Mouse (Mus musculus) ES-E14 (cell line): ENCODE results near the gene Icam1. TPM values are rescaled to one million over a fixed set of nuclear protein-coding genes. Genes with fewer than 3 reads are reported as not detected.
"Not testable (repeated sequence)": the region's sequence is repeated elsewhere in the genome, so short reads cannot be mapped to it uniquely, and the experiment has no call there.

Experiments
- DNase-seq: peaks from one replicate; pipeline ENCODE4 v3.0.0-alpha.2; 2013; ENCODE audit warnings: low read depth, low spot score
- H3K27ac ChIP-seq: 2 replicates; pipeline ENCODE4 v1.5.1; 2012; ENCODE audit warnings: low read depth, mild to moderate bottlenecking, low read length, moderate library complexity, mixed read lengths; ENCODE audit not compliant: poor library complexity, insufficient read depth, severe bottlenecking
- H3K36me3 ChIP-seq: 2 replicates; pipeline ENCODE4 v1.6.1; 2012; ENCODE audit warnings: mild to moderate bottlenecking, low read length, moderate library complexity, mixed read lengths; ENCODE audit not compliant: control insufficient read depth, poor library complexity, insufficient read depth, severe bottlenecking
- H3K4me1 ChIP-seq, 2 experiments: fragments of 150-350 bp in 1 of 2; sonication (generic) in 1 of 2; 2 replicates each; pipeline ENCODE4 v1.6.1; 2012; ENCODE audit warnings: low read length in 2 of 2, mild to moderate bottlenecking in 1 of 2, mixed read lengths in 1 of 2; ENCODE audit not compliant: control insufficient read depth in 2 of 2, insufficient read depth in 2 of 2, poor library complexity in 1 of 2
- H3K4me3 ChIP-seq, 2 experiments: fragments of 150-350 bp in 1 of 2; sonication (generic) in 1 of 2; 2 replicates each; pipeline ENCODE4 v1.5.1; 2012; ENCODE audit warnings: low read length in 2 of 2, low read depth in 1 of 2, mild to moderate bottlenecking in 1 of 2, mixed read lengths in 1 of 2; ENCODE audit not compliant: insufficient read depth in 1 of 2, poor library complexity in 1 of 2, severe bottlenecking in 1 of 2
- H3K9ac ChIP-seq: 2 replicates; pipeline ENCODE4 v1.6.1; 2012; ENCODE audit warnings: low read depth, mild to moderate bottlenecking, low read length, mixed read lengths; ENCODE audit not compliant: poor library complexity, insufficient read depth, severe bottlenecking
- H3K9me3 ChIP-seq: fragments of 150-350 bp; sonication (generic); 2 replicates; pipeline ENCODE4 v1.6.1; 2012; ENCODE audit warnings: low read depth, mild to moderate bottlenecking, low read length; ENCODE audit not compliant: control insufficient read depth, insufficient read depth
- CHD2 ChIP-seq: IDR thresholded peaks from 2 replicates; pipeline ENCODE4 v1.6.1; 2014; ENCODE audit warnings: mild to moderate bottlenecking, low read depth, low read length, inconsistent platforms
- HCFC1 ChIP-seq: IDR thresholded peaks from 2 replicates; pipeline ENCODE4 v1.6.1; 2012; ENCODE audit warnings: low read length, inconsistent platforms, borderline replicate concordance; ENCODE audit not compliant: insufficient read depth
- MAFK ChIP-seq: IDR thresholded peaks from 2 replicates; pipeline ENCODE4 v1.6.1; 2014; ENCODE audit warnings: mild to moderate bottlenecking, low read depth, low read length, inconsistent platforms; ENCODE audit not compliant: insufficient read depth
- ZC3H11A ChIP-seq: IDR thresholded peaks from 2 replicates; pipeline ENCODE4 v1.6.1; 2012; ENCODE audit warnings: low read depth, mild to moderate bottlenecking, inconsistent platforms, low read length, borderline replicate concordance
- ZNF384 ChIP-seq: IDR thresholded peaks from 2 replicates; pipeline ENCODE4 v1.6.1; 2012; ENCODE audit warnings: low read depth, low read length, inconsistent platforms
- in situ Hi-C, 2 experiments: fragments of 600-800 bp; cut with MboI; formaldehyde crosslinking; loops; one replicate each; pipeline ENCODE4 v1.15.1; 2025; ENCODE audit warnings: low sequenced_read_pairs in 2 of 2, inconsistent platforms in 1 of 2; ENCODE audit not compliant: unreplicated experiment in 2 of 2
- total RNA-seq: library from RNA; depleted of rRNA; stranded (reverse); fragments of 300-350 nt; gene quantifications from 2 replicates; pipeline ENCODE4 v1.2.3, GENCODE M21; 2012

Gene Icam1
- total RNA-seq, 1 experiment: 153 TPM

DNA sequence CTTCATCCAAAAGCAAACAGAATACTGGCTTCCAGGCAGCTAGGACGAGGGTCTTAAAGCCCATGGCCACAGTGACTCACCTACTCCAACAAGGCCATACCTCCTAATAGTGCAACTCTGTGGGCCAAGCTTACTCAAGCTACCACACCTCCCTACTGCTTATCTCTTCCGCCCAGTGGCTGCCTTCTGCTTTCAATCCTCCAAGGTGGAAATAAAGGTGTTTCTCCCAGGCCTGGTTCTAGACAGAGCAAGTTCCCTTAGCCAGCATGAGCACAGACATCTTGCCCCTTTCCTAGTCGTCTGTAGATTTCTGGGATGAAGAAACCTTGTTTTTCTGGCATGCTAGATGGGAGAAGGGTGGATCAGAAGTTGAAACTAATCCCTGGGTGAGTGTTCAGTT is 24.0 kb downstream of the Icam1 start:
- TF ChIP-seq ZC3H11A (no peak), MAFK (no peak), CHD2 (no peak), ZNF384 (no peak)
- H3K9ac ChIP-seq: no peak overlapping the region

DNA sequence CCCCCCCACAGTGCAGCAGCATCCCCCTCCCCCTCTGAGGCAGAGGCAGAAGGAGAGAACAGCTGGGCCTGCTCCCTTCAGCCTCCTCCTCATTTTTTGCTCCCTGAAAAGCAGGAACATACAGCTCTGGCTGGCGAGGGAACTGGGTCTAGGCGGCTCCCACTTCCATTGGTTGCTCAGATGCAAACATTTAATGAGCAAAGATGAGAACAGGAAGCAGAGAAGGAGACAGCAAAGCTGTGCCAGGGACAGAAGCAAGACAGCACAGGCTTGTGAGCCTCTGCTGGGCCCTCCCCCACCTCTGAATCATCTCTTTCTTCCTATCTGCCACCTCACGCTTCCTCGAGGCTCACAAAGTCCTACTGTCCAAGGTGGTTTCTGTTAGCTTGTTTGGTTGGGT is 25.5 kb downstream of the Icam1 start:
- Histone ChIP-seq H3K9ac (no peak overlapping the region), H3K9me3 (no peaks in the 10 kb centered on the region), H3K4me3 (no peak overlapping the region), H3K4me1 (peaks cover 0 to 19% of the 10 kb centered on the region in 2 experiments; a peak in 2 of 4 replicates), H3K27ac (no peak overlapping the region), H3K36me3 (no peaks in the 10 kb centered on the region)
- TF ChIP-seq CHD2: no peak
- no peak for TF ChIP-seq MAFK
- TF ChIP-seq ZC3H11A: no peak
- TF ChIP-seq HCFC1: no peak
- no peak for TF ChIP-seq ZNF384
- in situ Hi-C loops: no loop called here
- no peak for DNase-seq

More for the DNA sequence above, 24.0 kb downstream of the Icam1 start:
- Histone ChIP-seq H3K9me3 (no peaks in the 10 kb centered on the region), H3K4me1 (peaks cover 0 to 27% of the 10 kb centered on the region in 2 experiments; a peak in 3 of 4 replicates), H3K36me3 (no peaks in the 10 kb centered on the region), H3K27ac (no peak overlapping the region), H3K4me3 (no peak overlapping the region)
- in situ Hi-C loops: no loop called here
- DNase-seq: no peak

- no peak for TF ChIP-seq MAFK
- no peak for TF ChIP-seq CHD2
- Histone ChIP-seq H3K4me1 (peaks cover 0 to 3% of the 10 kb centered on the region in 2 experiments; a peak in 1 of 4 replicates), H3K9ac (no peak overlapping the region), H3K4me3 (no peak overlapping the region), H3K36me3 (no peaks in the 10 kb centered on the region), H3K27ac (no peak overlapping the region), H3K9me3 (no peaks in the 10 kb centered on the region)
- in situ Hi-C loops: no loop called here
- DNase-seq: no peak
Observed at GRCm38 (mm10) chr9:21043563-21043962, 27.8 kb downstream of the Icam1 start.

- DNase-seq, H3K27ac ChIP-seq, H3K36me3 ChIP-seq, H3K4me3 ChIP-seq, H3K4me1 ChIP-seq, H3K9ac ChIP-seq, H3K9me3 ChIP-seq, in situ Hi-C loops: not testable (repeated sequence)
Observed at GRCm38 (mm10) chr9:21044785-21045184, 29.0 kb downstream of the Icam1 start.

GRCm38 (mm10) chr9:21045235-21045634 is 29.4 kb downstream of the Icam1 start:
- no peak overlapping the region for H3K9ac ChIP-seq
- TF ChIP-seq ZNF384 (no peak), ZC3H11A (no peak), MAFK (no peak), CHD2 (no peak), HCFC1 (no peak)
- in situ Hi-C loops: no loop called here
- no peak overlapping the region for H3K27ac ChIP-seq
- no peak overlapping the region for H3K4me3 ChIP-seq
- H3K4me1 ChIP-seq: peaks cover 0 to 3% of the 10 kb centered on the region in 2 experiments; a peak in 1 of 4 replicates
- no peaks in the 10 kb centered on the region for H3K36me3 ChIP-seq
- no peaks in the 10 kb centered on the region for H3K9me3 ChIP-seq
- DNase-seq: no peak
